In genomic region chr5:91629472-91629871, GRCm38 (mm10) we compare ENCODE assay signal across 8 mouse cellular contexts.
DNase-seq lines count a peak whose midpoint lies in the region.

No protein-coding gene starts in this region.

- peak; percentile 30 to 55 for DNase-seq in cerebellum, postnatal 25 days
- no peak for DNase-seq in cerebellum, adult 9-10 months
- peak; percentile 14 for DNase-seq in thymus, postnatal 4 days
- DNase-seq in thymus, postnatal 25 days: no peak
- DNase-seq in heart, postnatal 4 days: peak; percentile 93
- no peak for DNase-seq in layer of hippocampus, adult 18-20 months (ENCODE audit: low spot score in 2 of 2)
- no peak for DNase-seq in right cerebral cortex, postnatal 4 days
- DNase-seq in layer of hippocampus, adult 9-11 months: no peak

Comparison
In these comparisons a context has a peak if more than half of its experiments do, and no peak if none do; other contexts are left out.
1. DNase-seq: peak in cerebellum, postnatal 25 days (2 of 2), thymus, postnatal 4 days (single experiment) and heart, postnatal 4 days (single experiment); none in cerebellum, adult 9-10 months (single experiment), thymus, postnatal 25 days (single experiment), layer of hippocampus, adult 18-20 months (0 of 2), right cerebral cortex, postnatal 4 days (single experiment) and layer of hippocampus, adult 9-11 months (single experiment).